Mouse (Mus musculus): ENCODE results near the gene Bsn. TPM values are rescaled to one million over a fixed set of nuclear protein-coding genes. Genes with fewer than 3 reads are reported as not detected.
A peak's percentile ranks its signal among the peaks of the same experiment; 100 is the strongest.

The Bsn gene
- polyA plus RNA-seq, 1 experiment from 2014 or later, result 0.81 TPM

- Histone ChIP-seq H3K27ac (ENCODE audit: low read length) (no peak overlapping the region), H3K4me2 (ENCODE audit: low read depth, low read length) (no peak overlapping the region), H3K27me3 (ENCODE audit: control insufficient read depth, insufficient read depth, low read length) (peaks cover 23% of the 10 kb centered on the region), H3K9me3 (replicated peaks; ENCODE audit: control insufficient read depth, low read length) (no peaks in the 10 kb centered on the region), H3K4me3 (ENCODE audit: low read length) (no peak overlapping the region), H3K4me1 (ENCODE audit: control insufficient read depth, insufficient read depth, low read length) (peaks cover 4% of the 10 kb centered on the region), H3K36me3 (ENCODE audit: control insufficient read depth, insufficient read depth) (peaks cover 36% of the 10 kb centered on the region), H3K9ac (ENCODE audit: low read length) (no peak overlapping the region)
- WGBS, result 48% methylated on average over 6 of the region's 6 CpGs
- no peak for ATAC-seq (replicated peaks; ENCODE audit: extremely low read depth, insufficient read depth, low FRiP score)
Measured at GRCm38 (mm10) chr9:108083561-108083960, 106.6 kb downstream of the Bsn start.

GRCm38 (mm10) chr9:108082988-108083431 is 107.2 kb downstream of the Bsn start, which contains the start of gene Rnf123:
Gene Rnf123 (minus strand): TSS chr9:108083346.
- Histone ChIP-seq H3K36me3 (ENCODE audit: control insufficient read depth, insufficient read depth) (peaks cover 31% of the 10 kb centered on the region), H3K9me3 (replicated peaks; ENCODE audit: control insufficient read depth, low read length) (no peaks in the 10 kb centered on the region), H3K27me3 (ENCODE audit: control insufficient read depth, insufficient read depth, low read length) (peaks cover 23% of the 10 kb centered on the region), H3K27ac (ENCODE audit: low read length) (no peak within 1 kb of the TSS), H3K9ac (ENCODE audit: low read length) (no peak within 1 kb of the TSS), H3K4me3 (ENCODE audit: low read length) (no peak within 1 kb of the TSS), H3K4me2 (ENCODE audit: low read depth, low read length) (peak within 1 kb of the TSS; percentile 19), H3K4me1 (ENCODE audit: control insufficient read depth, insufficient read depth, low read length) (peaks cover 10% of the 10 kb centered on the region)
- WGBS, result 30% methylated on average over 12 of the region's 12 CpGs
- ATAC-seq (replicated peaks; ENCODE audit: extremely low read depth, insufficient read depth, low FRiP score), result no peak

GRCm38 (mm10) chr9:108082549-108082948 is 107.6 kb downstream of the Bsn start:
- peak overlapping the region; percentile 19 for H3K4me2 ChIP-seq (ENCODE audit: low read depth, low read length)
- peaks cover 14% of the 10 kb centered on the region for H3K4me1 ChIP-seq (ENCODE audit: control insufficient read depth, insufficient read depth, low read length)
- H3K27ac ChIP-seq (ENCODE audit: low read length), result no peak overlapping the region
- peaks cover 26% of the 10 kb centered on the region for H3K36me3 ChIP-seq (ENCODE audit: control insufficient read depth, insufficient read depth)
- H3K9me3 ChIP-seq (replicated peaks; ENCODE audit: control insufficient read depth, low read length), result no peaks in the 10 kb centered on the region
- ATAC-seq (replicated peaks; ENCODE audit: extremely low read depth, insufficient read depth, low FRiP score), result no peak
- H3K4me3 ChIP-seq (ENCODE audit: low read length), result no peak overlapping the region
- H3K27me3 ChIP-seq (ENCODE audit: control insufficient read depth, insufficient read depth, low read length), result peaks cover 23% of the 10 kb centered on the region
- no peak overlapping the region for H3K9ac ChIP-seq (ENCODE audit: low read length)
- WGBS, result 7% methylated on average over 19 of the region's 19 CpGs

- H3K4me1 ChIP-seq (ENCODE audit: control insufficient read depth, insufficient read depth, low read length), result peaks cover 14% of the 10 kb centered on the region
- H3K4me3 ChIP-seq (ENCODE audit: low read length), result peak within 1 kb of the TSS; percentile 86
- H3K4me2 ChIP-seq (ENCODE audit: low read depth, low read length), result peak within 1 kb of the TSS; percentile 92
- H3K27me3 ChIP-seq (ENCODE audit: control insufficient read depth, insufficient read depth, low read length), result peaks cover 23% of the 10 kb centered on the region
- H3K36me3 ChIP-seq (ENCODE audit: control insufficient read depth, insufficient read depth), result peaks cover 7% of the 10 kb centered on the region
- 64% methylated on average over 5 of the region's 5 CpGs for WGBS
- no peak for ATAC-seq (replicated peaks; ENCODE audit: extremely low read depth, insufficient read depth, low FRiP score)
- no peaks in the 10 kb centered on the region for H3K9me3 ChIP-seq (replicated peaks; ENCODE audit: control insufficient read depth, low read length)
- H3K27ac ChIP-seq (ENCODE audit: low read length), result no peak within 1 kb of the TSS
- H3K9ac ChIP-seq (ENCODE audit: low read length), result peak within 1 kb of the TSS; percentile 98
Measured at GRCm38 (mm10) chr9:108080168-108080567, 110.0 kb downstream of the Bsn start, which contains the start of gene Mst1. Gene Mst1 (plus strand): TSS chr9:108080436.

DNA sequence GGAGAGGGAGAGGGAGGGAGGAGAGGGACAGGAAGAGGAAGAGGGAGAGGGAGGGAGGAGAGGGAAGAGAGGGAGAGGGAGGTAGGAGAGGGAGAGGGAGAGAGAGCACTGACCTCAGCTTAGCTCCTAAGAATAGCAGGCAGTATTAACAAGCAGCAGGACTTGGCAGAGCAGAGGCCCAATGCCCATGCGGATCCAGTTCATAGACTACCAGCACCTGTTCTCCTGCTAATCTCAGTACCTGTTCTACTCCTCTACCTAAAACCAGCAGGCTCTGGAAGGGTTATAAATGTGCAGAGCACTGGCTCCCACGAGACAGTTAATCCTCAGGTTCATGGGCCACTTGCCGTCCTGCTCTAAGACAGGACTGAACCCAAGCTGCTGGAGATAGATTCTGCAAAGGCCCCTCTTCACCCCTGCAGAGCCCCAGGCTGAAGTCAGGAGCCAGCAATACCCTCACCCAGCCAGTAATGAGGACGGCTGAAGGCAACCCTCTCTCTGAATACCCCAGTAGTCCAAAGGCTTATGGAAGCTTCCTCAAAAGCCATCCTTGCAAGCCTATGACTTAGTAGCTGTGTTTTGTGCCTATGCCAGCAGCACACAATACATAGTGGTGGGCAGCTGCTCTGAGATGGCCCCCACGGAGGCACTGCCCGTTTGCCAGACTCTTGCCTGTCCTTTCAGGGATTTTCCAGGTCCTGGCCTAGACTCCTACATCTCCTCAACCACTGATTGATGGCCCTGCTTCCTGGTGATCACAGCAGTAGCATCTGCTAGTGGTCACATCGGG is 116.8 kb downstream of the Bsn start:
- ATAC-seq (replicated peaks; ENCODE audit: extremely low read depth, insufficient read depth, low FRiP score), result peak; percentile 74
- H3K36me3 ChIP-seq (ENCODE audit: control insufficient read depth, insufficient read depth), result peaks cover 4% of the 10 kb centered on the region; the same call in 1 of the 2 replicates
- H3K4me3 ChIP-seq (ENCODE audit: low read length), result no peak overlapping the region
- no peaks in the 10 kb centered on the region for H3K27me3 ChIP-seq (ENCODE audit: control insufficient read depth, insufficient read depth, low read length)
- no peaks in the 10 kb centered on the region for H3K9me3 ChIP-seq (replicated peaks; ENCODE audit: control insufficient read depth, low read length)
- peaks cover 25% of the 10 kb centered on the region for H3K4me1 ChIP-seq (ENCODE audit: control insufficient read depth, insufficient read depth, low read length)
- H3K4me2 ChIP-seq (ENCODE audit: low read depth, low read length), result 0 out of 2 replicates have a peak overlapping the region, but pooled peaks have one; percentile 3
- H3K9ac ChIP-seq (ENCODE audit: low read length), result peak overlapping the region; percentile 47
- WGBS, result 46% methylated on average over 7 of the region's 7 CpGs
- H3K27ac ChIP-seq (ENCODE audit: low read length), result peak overlapping the region; percentile 87

GRCm38 (mm10) chr9:108072481-108072924 is 117.7 kb downstream of the Bsn start:
- Histone ChIP-seq H3K36me3 (ENCODE audit: control insufficient read depth, insufficient read depth) (peaks cover 4% of the 10 kb centered on the region; the same call in 1 of the 2 replicates), H3K9ac (ENCODE audit: low read length) (peak overlapping the region; percentile 39; the same call in 1 of the 2 replicates), H3K4me2 (ENCODE audit: low read depth, low read length) (peak overlapping the region; percentile 17; the same call in 1 of the 2 replicates), H3K4me3 (ENCODE audit: low read length) (no peak overlapping the region), H3K9me3 (replicated peaks; ENCODE audit: control insufficient read depth, low read length) (no peaks in the 10 kb centered on the region), H3K4me1 (ENCODE audit: control insufficient read depth, insufficient read depth, low read length) (peaks cover 18% of the 10 kb centered on the region), H3K27me3 (ENCODE audit: control insufficient read depth, insufficient read depth, low read length) (no peaks in the 10 kb centered on the region), H3K27ac (ENCODE audit: low read length) (peak overlapping the region; percentile 89)
- peak; percentile 47 for ATAC-seq (replicated peaks; ENCODE audit: extremely low read depth, insufficient read depth, low FRiP score)
- 31% methylated on average over 9 of the region's 9 CpGs for WGBS

- H3K9ac ChIP-seq (ENCODE audit: low read length), result no peak overlapping the region; the same call in 1 of the 2 replicates
- no peaks in the 10 kb centered on the region for H3K27me3 ChIP-seq (ENCODE audit: control insufficient read depth, insufficient read depth, low read length)
- H3K36me3 ChIP-seq (ENCODE audit: control insufficient read depth, insufficient read depth), result peaks cover 4% of the 10 kb centered on the region; the same call in 1 of the 2 replicates
- no peak overlapping the region for H3K4me3 ChIP-seq (ENCODE audit: low read length)
- ATAC-seq (replicated peaks; ENCODE audit: extremely low read depth, insufficient read depth, low FRiP score), result no peak
- peak overlapping the region; percentile 89 for H3K27ac ChIP-seq (ENCODE audit: low read length)
- WGBS, result 28% methylated on average over 4 of the region's 4 CpGs
- H3K4me2 ChIP-seq (ENCODE audit: low read depth, low read length), result no peak overlapping the region
- H3K9me3 ChIP-seq (replicated peaks; ENCODE audit: control insufficient read depth, low read length), result no peaks in the 10 kb centered on the region
- peaks cover 18% of the 10 kb centered on the region for H3K4me1 ChIP-seq (ENCODE audit: control insufficient read depth, insufficient read depth, low read length)
Measured at GRCm38 (mm10) chr9:108071801-108072200, 118.4 kb downstream of the Bsn start.

- Histone ChIP-seq H3K4me2 (ENCODE audit: low read depth, low read length) (no peak overlapping the region), H3K9ac (ENCODE audit: low read length) (no peak overlapping the region), H3K36me3 (ENCODE audit: control insufficient read depth, insufficient read depth) (peaks cover 4% of the 10 kb centered on the region; the same call in 1 of the 2 replicates), H3K9me3 (replicated peaks; ENCODE audit: control insufficient read depth, low read length) (no peaks in the 10 kb centered on the region), H3K4me3 (ENCODE audit: low read length) (no peak overlapping the region), H3K4me1 (ENCODE audit: control insufficient read depth, insufficient read depth, low read length) (peaks cover 18% of the 10 kb centered on the region), H3K27me3 (ENCODE audit: control insufficient read depth, insufficient read depth, low read length) (no peaks in the 10 kb centered on the region), H3K27ac (ENCODE audit: low read length) (no peak overlapping the region)
- 77% methylated on average over 7 of the region's 7 CpGs for WGBS
- ATAC-seq (replicated peaks; ENCODE audit: extremely low read depth, insufficient read depth, low FRiP score), result no peak
Measured at GRCm38 (mm10) chr9:108069529-108069928, 120.7 kb downstream of the Bsn start.

DNA sequence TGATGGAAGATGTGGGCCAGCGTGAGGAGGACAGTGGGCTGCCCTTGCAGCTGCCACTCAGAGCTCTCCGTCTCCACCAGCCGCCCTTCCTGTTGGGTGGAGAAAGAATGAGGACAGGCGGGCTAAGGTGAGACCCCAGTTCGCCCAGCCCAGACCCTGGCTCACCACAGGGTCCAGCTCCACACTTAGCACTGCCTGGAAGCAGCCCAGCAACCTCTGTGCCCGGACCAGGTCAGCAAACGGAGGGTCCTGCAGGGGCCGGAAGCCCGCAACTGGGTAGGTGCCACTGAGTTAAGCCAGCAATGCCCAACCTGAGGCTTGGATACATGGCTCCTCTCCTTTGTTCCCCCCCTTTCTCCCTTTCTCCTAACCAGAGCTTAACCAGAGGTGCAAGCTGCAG is 121.2 kb downstream of the Bsn start:
- Histone ChIP-seq H3K27me3 (ENCODE audit: control insufficient read depth, insufficient read depth, low read length) (no peaks in the 10 kb centered on the region), H3K27ac (ENCODE audit: low read length) (no peak overlapping the region), H3K4me2 (ENCODE audit: low read depth, low read length) (no peak overlapping the region), H3K4me1 (ENCODE audit: control insufficient read depth, insufficient read depth, low read length) (peaks cover 17% of the 10 kb centered on the region), H3K9ac (ENCODE audit: low read length) (no peak overlapping the region), H3K9me3 (replicated peaks; ENCODE audit: control insufficient read depth, low read length) (no peaks in the 10 kb centered on the region), H3K36me3 (ENCODE audit: control insufficient read depth, insufficient read depth) (peaks cover 4% of the 10 kb centered on the region; the same call in 1 of the 2 replicates), H3K4me3 (ENCODE audit: low read length) (no peak overlapping the region)
- WGBS, result 86% methylated on average over 9 of the region's 9 CpGs
- ATAC-seq (replicated peaks; ENCODE audit: extremely low read depth, insufficient read depth, low FRiP score), result no peak

Data from heart, embryonic 16.5 days (tissue).